Mouse (Mus musculus): ENCODE results near the gene Cops7a.

Gene Cops7a

DNA sequence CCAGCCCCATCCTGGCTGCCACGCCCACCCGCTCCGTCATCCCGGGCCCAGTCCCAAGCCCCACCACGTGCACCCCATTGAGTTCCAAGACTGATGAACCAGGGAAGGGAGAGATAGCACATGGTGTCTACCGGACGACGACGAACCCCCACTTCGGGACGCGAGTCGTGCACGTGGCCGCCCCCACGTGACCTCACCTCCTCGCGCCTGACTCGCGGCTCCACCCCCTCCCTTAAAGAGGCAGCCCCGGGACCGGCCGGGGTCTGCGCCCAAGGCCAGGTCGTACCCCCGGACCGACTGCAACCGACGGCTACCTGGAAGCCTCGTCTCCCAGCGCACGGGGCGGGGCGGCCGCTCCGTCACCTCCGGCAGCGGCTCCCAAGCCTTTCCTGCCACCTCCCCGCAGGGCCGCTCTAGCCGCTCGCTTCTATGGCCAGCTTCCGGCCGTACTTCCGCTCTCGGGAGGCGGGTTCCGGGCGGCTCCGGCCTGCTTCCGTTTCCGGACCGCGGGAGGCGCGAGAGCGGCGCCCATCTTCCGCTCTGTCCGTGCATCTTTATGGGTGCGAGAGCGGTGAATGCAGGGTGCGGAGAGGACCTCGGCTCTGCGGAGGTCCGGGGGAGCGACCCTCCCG, at the start of gene Cops7a:
Gene Cops7a, minus strand, starts transcription at position 451 of the 632 bp plus-strand sequence.
- peak; percentile 94 for DNase-seq

DNA sequence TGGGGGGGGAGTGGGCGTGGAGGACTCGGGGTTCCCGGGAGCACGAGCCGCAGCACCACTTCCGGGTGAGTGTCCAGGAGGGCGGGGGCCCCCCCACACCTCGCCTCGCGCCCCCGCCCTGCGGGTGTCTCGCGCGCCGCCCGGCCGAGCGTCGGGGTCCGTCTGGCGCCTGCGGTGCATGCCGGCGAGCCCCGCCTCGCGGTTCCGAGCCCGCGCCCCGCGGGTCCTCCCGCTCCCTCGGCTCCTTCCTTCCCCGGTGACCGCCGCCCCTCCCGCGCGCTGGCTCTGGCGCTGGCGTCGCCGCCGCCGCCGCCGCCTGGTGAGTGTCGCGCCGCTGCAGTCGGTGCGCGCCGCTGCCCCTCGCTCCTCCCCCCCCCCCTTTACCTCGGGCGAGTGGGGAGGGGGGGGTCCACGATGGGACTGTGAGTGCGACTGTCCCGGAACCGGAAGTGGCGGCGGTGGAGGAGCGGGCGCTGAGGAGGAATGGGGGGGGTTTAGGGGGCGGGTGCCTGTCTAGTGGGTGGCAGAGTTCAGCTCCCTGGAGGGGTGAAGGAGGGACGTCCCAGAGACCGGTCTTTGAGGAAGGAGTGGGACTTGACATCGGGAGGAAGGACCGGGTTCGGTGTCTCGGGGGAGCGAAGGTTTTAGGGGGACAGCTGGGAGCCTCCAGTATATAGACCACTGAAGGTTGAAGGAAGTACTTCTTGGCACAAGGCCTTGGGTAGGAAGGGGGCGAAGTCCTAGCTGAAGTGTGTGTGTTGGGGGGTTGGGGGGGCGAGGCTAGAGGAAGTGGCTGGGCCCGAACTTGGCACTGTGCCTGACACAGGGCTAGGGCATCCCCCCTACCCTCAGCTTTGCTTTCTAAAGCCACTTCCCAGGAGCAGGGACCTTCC, 44.1 kb upstream of the Cops7a start:
- DNase-seq, result peak; percentile 71

DNA sequence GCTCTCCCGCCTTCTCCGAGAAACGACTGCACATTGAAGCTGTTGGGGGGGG, 43.6 kb upstream of the Cops7a start, which contains the start of gene Zfp384:
Gene Zfp384, plus strand, starts transcription at position 17 of the 52 bp plus-strand sequence.
- DNase-seq, result no peak

DNA sequence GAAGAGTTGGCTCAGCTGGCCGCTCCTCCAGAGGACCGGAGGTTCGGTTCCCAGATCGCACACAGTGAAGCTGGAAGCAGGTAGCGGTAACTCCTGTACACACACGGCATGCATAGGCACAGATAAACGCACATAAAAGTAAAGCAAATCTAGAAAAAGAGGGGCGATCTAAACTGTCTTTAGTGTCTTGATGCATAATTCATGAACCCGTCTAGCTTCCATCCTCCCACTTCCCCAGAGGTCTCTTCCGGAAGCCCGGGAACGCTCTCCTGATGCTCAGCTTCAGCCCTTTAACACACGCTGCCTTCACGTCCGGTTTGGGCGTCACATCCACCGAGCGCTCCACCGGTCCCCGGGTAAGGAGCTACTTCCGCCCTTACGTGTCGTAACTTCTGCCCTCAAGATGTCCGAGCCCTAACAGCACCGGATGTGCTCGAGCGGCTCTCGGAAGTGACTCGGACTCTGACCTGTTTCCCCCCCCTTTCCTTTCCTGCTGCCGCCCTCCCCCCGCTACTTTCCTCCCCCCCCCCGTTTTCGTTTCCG, 43.3 kb upstream of the Cops7a start:
- peak; percentile 96 for DNase-seq

DNA sequence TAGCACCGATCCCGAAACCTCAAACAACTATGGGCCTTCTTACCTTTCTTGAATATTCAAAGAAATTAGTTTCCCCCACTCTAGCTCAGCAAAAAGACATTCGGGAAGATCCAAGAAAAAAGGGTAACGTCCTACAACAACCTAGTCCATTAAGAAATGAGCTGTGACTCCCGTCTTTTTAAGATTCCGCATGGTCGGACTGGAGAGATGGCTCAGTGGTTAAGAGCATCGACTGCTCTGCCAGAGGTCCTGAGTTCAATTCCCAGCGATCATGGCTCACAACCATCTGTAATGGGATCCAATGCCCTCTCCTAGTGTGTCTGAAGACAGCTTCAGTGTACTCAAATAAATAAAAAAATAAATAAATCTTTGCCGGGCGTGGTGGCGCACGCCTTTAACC, 42.7 kb upstream of the Cops7a start:
- no peak for DNase-seq

DNA sequence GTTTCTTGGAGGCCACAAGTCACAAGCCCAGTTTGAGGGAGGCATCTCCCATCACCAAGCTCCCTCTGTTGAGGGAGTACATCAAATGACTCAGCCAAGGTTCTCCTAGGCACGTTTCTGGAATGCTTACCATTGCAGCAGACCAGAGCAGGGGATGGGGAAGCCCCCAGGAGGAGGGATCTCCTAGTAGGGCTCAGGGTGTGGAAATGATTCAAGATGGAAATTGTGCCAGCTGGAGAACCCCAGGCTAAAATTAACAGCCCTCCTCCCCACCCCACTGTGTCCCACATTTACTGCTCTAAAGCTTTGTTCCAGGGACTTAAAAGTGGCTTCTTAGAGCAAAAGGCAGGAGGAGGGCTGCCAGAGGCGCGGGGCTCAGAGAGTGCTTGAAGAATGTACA, 39.7 kb upstream of the Cops7a start:
- no peak for DNase-seq

DNA sequence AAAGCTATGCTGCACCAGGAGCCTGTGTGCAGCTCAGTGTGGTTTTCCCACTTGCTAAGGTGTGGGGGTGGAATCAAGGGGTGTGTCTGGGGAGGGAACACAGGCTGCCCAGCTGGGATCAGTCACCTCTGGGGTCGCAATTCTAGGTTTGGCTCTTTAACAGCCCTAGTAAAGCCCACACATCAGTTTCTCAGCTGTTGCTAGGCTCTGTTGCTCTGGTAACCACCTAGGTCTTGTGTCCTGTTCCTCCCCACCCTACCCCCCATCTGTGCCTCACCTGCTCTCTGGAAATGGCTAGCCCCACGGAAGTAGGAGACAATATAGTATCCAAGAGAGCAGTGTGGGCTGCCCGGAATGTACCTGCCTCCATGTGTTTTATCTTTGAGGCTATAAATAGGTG, 38.4 kb upstream of the Cops7a start:
- DNase-seq, result no peak

DNA sequence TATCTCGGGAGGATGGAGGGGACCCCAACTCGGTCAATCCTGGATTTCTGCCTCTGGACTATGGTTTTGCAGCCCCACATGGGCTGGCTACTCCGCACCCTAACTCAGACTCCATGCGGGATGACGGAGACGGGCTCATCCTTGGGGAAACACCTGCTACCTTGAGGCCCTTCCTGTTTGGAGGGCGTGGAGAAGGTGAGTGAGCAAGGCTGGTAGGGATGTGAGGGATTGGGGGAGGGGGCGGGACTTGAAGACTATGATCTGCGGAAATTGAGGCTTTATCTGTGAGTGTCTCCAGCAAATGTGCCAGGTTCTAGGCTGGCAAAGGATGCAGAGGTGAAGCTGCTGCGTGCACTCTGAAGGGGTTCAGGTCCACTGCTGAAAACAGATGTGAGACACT, 34.2 kb upstream of the Cops7a start:
- DNase-seq, result no peak

DNA sequence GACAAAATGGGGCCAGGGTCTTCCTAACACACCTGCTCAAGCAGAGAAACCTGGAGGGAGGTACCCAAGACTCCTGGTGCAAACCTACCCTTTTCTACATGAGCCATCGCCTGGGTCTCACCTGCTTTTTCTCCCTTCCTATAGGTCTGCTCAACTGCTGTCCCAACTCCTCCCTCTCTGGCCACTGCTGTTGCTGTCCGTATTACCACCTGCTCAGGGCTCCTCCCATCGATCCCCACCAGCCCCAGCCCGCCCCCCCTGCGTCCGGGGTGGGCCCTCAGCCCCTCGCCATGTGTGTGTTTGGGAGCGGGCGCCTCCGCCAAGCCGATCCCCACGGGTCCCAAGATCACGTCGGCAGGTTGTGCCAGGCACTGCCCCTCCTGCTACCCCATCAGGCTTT, 33.8 kb upstream of the Cops7a start:
- no peak for DNase-seq

DNA sequence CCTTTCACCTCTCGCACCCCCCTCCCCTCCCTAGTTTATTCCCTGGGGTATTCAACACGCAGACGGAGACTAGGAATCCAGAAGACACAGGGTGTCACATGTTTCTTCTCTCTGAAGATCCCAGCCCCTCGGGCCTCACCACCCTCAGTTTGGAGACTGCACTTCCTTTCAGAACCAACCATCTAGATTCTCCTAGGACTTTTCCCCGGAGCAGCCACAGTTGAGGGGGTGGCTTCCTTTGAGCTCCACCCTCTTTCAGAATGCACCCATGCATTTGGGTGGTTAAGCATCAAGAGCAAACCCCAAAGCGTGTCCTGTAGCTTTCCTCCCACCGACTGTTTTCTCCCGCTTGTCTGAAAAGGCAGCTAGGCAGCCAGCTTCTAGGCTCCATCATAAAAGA, 32.7 kb upstream of the Cops7a start:
- DNase-seq, result no peak

DNA sequence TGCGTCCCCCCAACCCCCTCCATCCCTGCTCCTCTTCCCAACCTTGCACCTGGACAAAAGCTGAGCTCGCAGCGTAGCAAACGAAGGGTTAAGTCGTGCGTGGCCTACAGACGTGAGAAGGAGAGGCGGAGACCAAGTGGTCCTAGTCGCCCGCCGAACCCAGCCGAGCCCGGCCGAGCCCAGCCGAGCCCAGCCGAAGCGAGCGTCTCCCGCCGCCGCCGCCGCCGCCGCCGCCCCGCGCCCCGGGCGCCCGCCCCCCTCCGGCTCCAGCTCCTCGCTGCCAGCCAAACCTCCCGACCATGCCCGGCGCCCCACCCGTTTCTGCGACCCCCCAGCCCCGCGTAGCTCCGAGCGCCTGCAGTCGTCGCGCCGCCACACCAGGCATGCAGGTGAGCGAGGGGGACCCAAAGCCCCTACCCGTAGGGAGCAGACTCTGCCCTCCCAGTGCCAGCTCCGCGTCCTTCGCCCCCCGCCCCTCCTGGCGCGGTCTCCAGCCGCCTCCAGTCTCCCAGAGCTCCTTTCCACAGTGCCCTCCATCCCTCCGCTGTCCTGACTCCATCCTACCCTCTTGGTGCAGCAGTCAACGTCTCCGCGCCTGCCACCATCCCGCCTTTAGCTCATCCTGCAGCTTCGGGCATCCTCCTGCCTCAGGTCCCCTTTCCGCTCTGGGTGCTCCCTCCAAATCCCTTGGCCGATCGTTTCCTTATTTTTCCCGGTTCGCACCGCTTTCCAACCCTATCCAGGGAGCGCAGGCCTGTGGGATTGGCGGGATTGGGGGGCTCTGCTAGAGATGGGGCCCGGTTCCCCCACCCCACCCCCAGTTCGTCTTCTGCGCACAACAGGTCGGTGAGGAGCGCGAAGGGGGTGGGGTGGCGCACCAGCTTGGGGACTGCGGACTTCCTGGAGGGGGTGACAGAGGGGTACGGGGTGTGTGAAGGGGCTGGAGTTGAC, 31.5 kb upstream of the Cops7a start, which contains the start of gene Pianp:
Gene Pianp, plus strand, starts transcription at position 144 of the 951 bp plus-strand sequence.
- DNase-seq, result peak; percentile 83

DNA sequence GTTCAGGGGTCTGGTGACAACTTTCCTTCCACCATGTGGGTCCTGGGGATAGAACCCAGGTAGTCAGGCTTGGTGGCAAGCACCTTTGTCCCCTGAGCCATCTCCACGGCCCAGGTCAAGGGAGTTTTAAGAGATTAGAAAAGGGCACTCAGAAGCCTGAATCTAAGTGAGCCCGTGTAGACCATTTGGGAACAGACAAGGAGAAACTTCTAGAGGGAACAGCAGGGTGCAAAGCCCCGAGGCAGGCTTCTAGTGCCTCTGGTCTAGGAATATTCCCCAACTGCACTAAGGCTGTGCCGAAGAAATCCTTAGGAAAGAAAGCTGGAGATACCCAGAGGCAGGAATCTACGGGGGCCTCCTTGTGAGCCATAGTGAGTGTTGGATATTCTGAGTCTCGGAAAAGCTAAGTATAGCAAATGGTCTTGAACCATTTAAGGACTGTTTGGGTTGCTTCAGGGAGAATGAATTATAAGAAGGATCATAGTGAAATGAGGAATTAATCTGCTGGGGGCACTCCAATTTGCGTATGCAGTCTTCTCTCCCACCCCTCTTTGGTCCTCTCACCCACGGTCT, 30.6 kb upstream of the Cops7a start:
- DNase-seq, result no peak

DNA sequence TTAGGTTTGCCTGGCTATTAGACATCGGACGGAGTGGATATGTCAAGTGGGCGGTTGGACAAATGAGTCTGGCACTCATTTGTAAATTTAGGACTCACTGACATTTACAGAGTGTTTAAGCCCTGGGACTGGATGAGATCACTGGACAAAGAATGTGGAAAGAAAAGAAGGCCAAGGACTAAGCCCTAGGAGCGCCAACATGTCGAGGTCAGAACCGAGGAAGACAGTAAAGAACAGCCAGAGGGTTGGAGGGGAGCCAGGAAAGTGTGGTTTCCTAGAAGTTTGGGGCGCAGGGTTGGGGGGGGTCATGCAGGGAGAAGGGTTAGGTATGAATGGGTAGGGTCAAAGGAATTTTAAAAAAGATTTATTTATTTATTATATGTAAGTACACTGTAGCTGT, 29.9 kb upstream of the Cops7a start:
- no peak for DNase-seq

DNA sequence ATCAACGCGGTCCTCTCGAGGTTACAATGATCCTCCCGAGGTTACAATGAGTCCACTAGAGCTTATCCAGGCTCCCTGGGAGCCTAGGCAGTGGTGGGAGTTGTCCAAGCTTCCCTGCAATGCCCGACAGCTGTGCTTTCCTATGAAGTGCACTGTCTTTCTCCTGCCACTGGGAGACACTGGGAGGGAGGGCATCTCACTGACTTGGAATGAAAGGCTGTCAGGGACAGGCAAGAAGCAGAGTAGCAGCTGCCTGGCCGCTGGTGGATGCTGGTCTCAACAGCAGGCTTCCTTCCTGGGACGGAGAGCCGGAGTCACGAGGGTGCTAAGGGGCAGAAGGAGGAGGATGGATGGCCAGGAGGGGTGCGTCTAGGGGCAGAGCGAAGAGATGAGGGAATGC, 28.5 kb upstream of the Cops7a start:
- DNase-seq, result no peak

DNA sequence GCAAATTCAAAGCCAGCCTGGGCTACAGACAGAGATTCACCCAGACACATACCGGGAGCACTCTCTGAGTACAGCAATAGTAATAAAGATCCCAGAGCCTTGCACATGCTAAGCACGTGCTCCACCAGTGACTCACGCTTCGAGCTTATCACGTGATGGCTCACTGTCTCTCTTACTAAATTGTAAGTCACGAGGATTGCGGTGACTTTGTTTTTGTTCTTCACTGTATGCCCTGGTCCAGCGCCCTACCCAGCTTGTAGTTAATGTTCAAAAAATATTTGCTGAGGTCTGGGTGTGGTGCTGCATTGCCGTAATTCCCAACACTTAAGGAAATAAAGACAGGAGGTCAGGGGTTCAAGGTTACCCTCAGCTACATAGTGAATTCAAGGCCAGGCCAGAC, 28.0 kb upstream of the Cops7a start:
- DNase-seq, result no peak

DNA sequence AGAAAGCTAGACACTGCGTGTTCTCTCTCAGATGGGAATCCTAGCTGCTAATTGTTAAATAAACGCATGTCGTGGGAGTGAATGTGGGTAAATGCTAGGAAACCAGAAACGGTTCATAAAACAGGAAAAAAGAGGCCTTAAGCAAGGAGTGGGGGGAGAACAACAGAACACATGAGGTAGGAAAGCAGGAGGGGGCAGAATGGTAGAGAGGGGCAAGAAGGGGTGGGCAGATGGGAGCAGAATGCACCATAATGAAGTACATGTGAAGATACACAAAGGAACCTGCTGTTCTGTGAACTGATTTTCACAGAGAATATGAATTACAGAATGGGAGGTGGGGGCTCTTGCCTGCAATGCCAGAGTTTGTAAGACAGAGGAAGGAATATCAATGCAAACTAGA, 26.9 kb upstream of the Cops7a start:
- DNase-seq, result no peak

DNA sequence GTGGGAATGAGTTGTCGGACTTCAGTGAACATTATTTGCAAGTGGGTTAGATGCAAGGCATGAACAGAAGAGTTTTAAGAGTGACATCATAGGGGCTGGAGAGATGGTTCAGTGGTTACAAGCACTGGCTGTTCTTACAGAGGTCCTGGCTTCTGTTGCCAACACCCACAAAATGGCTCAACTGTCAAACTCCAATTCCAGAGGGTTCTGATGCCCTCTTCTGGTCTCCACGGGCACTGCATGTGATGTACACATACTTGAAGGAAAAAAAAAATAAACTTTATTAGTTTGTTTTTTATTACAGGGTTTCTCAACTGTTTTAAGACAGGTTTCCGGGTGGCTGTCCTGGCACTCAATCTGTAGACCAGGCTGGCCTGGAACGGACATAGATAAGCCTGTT, 2.4 kb upstream of the Cops7a start:
- DNase-seq, result peak; percentile 42

DNA sequence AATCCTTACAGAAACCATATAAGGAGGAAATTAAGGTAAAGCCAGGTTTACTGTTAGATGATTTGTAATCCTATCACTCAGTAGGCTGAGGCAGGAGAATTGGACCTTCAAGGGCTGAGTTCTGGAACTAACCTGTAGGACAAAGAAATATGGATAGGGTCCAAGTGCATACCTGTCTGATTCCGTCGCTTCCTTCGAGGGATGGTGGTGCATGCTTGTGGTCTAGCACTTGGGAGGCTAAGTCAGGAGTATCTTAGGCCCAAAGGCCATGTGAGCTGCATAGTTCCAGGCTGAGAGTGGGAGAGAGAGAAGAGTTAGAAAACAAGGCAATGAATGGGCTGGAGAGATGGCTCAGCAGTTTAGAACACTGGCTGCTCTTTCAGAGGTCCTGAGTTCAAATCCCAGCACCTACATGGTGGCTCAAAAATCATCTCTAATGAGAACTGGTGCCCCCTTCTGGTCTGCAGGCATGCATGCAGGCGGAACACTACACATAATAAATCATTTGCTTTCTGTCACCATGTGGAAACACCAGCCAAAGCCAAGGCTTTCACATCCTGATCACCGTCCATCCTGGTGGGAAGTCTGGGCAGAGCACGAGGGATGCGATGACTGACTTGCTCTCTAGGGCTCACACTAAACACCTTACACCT, 1.3 kb upstream of the Cops7a start:
- no peak for DNase-seq

DNA sequence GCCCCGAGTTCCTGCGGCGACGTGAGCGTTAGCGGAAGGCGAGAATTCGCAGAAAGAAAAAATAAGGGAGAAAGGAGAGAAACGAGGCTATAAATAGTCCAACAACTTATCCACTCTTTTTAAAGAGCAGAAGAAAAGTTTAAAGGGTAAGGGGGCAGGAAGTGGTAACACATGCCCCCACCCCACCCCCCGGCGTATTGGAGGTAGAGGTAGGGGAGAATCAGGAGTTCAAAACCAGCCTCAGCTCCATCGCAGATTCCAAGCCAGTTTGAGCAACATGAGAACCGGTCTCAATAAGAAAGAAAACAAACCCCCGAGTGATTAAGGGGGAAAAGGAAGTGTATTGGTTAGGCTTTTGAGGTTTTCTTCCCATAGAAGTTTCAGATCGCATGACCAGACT, 409 bp upstream of the Cops7a start:
- DNase-seq, result no peak

DNA sequence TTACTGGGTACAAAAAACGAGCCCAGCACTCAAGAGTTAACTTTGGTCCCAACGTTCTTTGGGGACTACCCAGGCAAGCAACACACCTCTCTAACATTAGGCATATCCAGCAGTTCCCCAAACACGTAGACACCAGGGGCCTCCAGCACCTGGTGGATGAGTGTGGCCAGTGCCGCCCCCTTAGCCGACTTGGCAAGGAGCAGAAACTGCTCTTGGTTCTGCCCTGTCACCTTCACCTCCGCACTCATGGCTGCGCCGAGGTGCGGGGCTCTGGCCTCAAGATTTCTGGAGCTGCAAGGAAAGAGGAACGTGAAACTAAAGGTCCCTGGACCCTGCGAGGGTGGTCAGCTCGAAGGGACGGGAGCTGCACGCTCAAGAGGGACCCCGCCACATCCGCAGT, 700 bp downstream of the Cops7a start:
- DNase-seq, result no peak

DNA sequence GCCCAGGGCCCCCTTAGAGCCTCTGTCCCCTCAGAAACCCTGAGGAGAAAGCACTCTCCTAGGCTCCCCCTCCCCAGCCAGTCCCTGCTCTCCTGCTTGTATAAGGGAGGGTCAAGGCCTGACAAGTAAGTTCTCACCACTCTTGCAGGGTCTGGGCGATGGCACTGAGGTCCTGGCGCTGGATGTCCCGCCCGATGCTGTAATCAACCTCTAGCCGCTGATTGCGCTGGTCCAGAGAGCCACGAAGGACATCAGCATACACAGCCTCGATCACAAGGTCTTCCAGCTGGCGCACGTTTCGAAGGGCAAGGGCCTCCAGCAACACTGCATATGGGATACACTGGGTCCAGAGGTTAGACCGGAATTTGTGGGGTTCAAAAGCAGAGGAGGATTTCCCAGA, 4.3 kb downstream of the Cops7a start:
- no peak for DNase-seq

DNA sequence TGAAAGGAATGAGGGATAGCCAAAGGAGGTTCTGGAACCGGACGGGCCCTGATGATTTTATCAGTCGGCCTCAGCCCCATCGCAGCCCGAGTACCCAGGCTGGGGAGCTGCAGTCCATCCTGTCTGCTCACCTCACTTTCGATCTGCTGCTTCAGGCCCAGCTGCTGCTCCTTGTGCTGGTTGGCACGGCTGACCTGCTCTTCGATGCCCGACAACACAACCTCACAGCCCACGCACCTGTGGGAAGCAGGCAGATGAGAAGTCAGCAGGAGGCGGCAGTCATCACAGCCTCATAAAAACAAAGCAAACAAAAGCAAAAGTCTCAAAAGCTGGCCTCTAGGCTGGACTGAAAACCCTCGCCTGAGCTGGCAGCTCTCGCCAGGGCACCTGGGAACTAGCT, 5.4 kb downstream of the Cops7a start:
- no peak for DNase-seq

DNA sequence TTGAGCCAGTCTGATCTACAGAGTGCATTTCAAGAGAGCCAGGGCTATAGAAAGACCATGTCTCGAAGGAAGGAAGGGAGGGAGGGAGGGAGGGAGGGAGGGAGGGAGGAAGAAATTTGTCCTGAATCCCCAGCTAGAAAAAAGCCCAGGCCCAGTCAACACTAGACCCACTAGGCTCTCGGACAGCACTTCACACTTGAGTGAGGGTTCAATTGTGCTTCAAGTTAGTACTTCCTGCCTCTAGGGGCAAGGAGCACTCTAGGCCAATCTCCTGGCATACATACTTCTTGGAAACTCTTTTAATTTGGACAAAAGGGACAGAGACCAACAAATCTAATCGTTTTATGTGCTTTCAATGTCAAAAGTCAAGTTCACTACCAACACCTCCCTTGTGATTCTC, 7.2 kb downstream of the Cops7a start:
- DNase-seq, result no peak
